Mouse (Mus musculus) brain, adult 2 months (tissue): ENCODE data around the gene Gng7.
"Not testable (repeated sequence)": the region's sequence is repeated elsewhere in the genome, so short reads cannot be mapped to it uniquely, and the experiment has no call there.

Experiments used
- DNase-seq: peaks from one replicate; pipeline ENCODE4 v3.0.0; 2011; ENCODE audit warnings: low read depth, low spot score

The Gng7 gene

GRCm38 (mm10) chr10:80995091-80995632 lies 19.6 kb downstream of the Gng7 start:
- peak; percentile 92 for DNase-seq

DNA sequence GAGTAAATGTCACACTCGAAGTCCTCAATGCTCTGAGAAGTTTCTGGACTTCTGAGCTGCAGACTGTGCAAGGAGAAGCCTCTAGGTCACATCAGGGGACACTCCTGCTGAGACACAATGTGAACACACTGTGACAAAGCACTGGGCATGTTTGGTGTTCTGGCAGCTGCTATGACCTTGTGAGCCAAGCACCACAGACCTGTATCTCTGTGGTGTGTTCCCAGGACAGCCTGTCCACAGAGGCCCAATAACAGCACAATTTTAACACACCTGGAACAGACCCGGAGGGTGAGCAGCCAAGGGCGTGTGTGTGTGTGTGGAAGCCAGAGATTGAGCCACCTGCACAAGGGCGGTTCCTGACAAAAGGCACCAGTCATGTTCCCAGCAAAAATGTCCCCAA lies 20.1 kb downstream of the Gng7 start:
- no peak for DNase-seq

DNA sequence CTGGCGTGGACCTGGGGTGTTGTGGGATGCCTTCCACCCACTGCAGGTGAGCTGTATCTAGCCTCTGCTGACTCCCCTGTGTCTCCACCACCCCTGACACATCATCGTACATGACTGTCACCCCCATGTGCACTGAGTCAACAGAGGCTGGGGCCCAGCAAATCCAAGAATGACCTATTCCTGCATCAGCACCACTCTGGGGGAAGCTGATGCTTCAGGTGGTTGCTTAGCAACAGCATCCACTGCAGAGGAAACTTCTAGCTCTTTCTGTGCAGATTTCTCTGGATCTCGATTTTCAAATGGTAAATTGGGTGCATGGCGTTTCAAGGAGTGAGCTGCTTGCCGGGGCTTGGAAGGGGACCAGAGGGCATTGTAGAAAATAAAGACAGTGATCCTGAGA lies 21.5 kb downstream of the Gng7 start:
- DNase-seq = peak; percentile 80

DNA sequence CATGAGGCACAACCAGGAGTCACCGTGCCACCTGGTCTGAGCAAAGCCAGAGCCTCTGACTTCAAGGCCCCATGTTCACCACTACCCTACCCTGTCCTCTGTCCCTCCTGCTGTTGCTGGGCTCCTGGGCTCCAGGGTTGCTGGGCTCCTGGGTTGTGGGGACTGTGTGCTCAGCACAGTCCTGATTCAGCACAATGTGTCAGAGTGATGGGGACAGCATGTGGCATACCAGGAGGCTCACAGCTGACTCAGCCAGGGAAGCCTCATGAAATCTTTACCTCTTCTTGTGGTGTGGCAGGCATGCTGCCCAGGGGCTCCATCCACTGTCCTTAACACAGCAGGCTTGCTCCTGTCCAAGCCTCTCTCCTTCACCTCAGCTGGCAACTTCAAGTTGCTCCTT lies 22.8 kb downstream of the Gng7 start:
- DNase-seq = no peak

GRCm38 (mm10) chr10:80991007-80991406 lies 23.7 kb downstream of the Gng7 start:
- no peak for DNase-seq

GRCm38 (mm10) chr10:80990406-80990805 lies 24.3 kb downstream of the Gng7 start:
- no peak for DNase-seq

DNA sequence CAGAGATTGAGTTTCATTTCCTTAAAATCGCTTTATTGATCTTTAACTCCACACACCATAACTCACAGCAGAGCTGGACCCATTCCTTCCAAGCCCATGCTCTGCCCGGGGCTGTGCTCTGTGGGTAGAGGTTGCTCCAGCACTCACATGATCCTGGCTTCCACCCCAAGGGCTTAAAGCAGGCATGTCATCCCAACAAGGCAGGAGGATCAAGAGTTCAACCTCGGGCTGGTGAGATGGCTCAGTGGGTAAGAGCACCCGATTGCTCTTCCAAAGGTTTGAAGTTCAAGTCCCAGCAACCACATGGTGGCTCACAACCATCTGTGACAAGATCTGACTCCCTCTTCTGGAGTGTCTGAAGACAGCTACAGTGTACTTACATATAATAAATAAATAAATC lies 24.9 kb downstream of the Gng7 start:
- not testable (repeated sequence) for DNase-seq

DNA sequence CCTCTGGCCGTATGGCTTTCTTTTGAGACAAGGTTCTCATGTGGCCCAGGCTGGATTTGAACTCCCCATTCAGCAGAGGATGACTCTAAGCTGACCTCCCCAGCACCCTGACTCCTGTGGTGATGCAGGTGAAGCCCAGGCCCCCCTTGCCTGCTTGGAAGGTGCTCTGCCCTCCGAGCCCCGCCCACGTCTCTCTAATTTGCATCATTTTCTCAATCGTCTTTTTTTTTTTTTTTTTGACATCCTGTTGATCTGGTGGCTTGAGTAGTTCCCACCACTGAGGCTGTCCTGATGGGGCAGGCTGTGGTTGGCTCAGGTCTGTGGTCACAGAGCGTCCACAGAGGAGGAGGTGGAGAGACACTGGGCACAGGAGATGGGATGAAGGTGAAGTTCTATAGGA lies 25.3 kb downstream of the Gng7 start:
- DNase-seq = no peak

DNA sequence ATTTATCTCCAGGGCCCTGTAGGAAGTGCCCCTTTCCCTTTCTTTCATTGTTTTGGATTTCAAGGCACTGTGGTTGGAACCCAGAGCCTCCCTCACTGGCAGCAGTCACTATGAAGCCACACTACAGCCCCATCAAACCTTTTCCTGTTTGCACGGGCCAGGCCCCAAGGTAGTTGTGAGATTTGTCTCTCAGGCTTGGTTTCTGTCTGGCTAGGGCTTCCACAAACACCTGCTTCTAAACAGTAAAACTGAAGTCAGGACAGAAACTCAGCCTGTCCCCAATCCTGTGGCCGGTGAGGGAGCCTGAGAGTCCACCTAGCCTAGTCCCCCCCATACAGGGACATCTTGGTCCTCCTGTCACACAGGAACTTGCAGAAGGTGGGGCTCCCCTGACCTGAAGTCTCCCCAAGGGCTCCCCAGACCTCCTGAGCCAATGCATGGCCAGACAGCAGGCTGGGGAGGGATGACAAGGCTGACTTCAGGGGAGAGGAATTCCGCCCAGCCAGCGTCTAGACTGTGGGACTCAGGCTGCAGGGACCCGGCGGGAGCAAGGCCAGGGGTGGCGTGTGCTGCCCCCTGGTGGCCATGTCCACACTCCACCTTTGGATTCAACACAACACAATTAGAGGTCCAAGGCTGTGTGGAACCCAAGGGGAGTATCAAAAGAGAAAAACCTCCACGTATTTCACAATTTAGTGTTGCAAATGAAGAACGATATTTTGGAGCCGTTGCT lies 26.9 kb downstream of the Gng7 start:
- DNase-seq = peak; percentile 90

- no peak for DNase-seq
Measured at GRCm38 (mm10) chr10:80986754-80987153, 28.0 kb downstream of the Gng7 start.

DNA sequence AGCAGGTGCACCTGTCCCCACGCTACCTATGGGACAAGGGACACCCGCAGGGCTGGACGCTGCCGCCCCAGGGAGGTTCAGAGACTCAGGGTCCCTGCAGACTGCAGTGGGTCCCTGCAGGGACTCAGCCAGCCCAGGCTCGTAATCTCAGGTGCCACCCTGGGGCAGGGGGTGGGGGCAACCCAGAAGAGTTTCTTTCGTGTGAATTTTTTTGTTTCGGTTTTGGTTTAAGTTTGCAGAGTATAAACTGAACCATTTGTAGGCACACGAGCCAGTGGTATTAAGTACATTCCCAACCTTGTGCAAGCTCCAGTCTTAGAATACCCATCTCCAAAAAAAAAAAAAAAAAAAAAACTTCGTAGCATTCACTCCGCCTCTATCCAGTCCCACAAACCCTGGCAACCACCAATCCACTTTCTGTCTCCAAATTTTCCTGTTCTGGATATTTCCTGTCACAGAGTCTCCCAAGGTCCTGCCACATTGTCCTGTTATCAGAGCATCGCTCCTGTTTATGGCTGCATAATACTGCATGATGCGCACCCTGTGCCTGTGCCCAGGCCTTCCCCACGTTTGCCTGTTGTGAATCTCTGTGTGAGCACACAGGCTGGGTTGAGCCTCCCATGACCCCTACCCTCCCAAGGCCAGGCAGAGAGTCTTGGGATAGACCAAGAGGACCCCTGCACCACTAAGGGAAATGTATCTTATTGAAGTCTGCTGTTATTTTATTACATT lies 28.6 kb downstream of the Gng7 start:
- DNase-seq = no peak

GRCm38 (mm10) chr10:80985241-80985969 lies 29.3 kb downstream of the Gng7 start:
- DNase-seq = peak; percentile 78

GRCm38 (mm10) chr10:80984223-80984622 lies 30.5 kb downstream of the Gng7 start:
- DNase-seq = no peak

DNA sequence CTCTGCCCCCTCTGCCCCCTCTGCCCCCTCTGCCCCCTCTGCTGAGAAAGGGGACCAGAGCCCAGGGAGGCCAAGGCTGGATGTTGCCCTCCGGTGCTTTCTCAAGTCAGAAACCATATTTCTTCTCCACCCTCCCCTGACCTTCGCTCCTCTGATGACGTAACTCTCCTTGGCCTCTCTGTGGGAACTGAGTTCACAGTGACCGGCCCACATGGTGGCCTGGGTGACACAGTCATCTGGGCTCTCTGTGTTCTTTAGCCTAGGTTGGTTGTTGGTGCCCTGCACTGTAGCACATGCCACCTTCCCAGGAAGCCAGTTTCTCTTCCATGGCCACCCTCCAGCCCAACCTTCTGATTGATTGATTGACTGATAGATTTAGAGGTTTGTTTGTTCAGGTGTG lies 32.4 kb downstream of the Gng7 start:
- DNase-seq = no peak

DNA sequence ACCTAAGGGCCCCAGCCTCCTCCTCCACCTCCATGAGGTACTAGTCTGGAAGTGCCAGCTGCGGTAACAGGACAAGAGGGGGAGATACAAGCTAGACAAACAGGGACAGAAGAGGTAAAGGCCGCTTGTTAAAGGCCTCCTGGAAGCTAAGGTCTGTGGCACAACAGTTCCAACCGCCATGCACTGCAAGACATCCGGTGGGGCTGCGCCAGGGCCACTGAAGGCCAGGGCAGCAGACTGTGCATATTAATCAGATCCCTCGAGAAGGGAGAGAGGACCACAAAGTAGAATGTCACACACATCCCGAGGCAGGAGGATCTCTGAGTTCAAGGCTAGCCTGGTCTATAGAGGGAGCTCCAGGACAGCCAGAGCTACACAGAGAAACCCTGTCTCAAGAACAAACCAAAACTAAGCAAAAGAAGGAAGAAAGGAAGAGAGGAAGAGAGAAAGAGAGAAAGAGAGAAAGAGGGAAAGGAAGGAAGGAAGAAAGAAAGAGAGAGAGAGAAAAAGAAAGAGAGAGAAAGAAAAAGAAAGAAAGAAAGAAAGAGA lies 33.1 kb downstream of the Gng7 start:
- DNase-seq = no peak

GRCm38 (mm10) chr10:80975478-80975877 lies 39.3 kb downstream of the Gng7 start:
- DNase-seq = no peak

DNA sequence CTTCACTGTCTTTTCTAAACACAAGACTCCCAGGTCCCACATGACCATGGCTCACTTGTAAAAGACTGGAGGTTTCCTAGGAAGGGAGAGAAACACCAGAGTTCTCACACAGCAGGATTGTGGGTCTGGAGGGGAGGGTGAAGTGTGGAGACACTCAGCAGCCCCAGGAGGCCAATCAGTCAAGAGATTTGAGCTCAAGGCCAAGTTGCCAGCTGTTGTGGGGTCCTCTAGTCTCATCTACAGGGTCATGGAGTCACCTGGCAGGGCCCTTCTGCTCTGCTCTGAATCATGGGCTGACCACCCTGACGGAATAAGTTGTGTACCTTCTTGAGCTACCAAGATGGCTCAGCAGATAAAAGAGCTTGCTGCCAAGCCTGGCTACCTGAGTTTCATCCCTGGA lies 41.0 kb downstream of the Gng7 start:
- no peak for DNase-seq

GRCm38 (mm10) chr10:80972071-80972987 lies 42.4 kb downstream of the Gng7 start:
- peak; percentile 80 for DNase-seq

DNA sequence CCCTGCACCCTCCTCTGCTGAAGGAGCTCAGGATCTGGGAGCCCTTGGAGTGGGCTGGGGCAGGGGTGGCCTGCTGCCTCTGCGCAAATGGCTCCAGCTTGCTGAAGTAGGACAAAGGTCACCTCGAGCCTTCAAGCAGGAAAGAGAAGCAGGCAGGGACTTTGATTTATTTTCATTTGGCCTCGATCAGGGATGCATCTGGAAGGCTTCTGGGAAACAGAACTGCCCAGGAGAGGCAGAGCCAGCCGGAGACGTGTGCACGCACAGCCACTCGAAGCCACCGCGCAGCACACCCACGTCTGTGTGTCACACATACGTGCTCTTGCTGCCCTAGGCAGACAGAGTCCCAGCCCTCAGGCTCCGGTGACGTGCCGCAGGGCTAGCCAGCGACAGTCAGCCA lies 43.2 kb downstream of the Gng7 start:
- no peak for DNase-seq

DNA sequence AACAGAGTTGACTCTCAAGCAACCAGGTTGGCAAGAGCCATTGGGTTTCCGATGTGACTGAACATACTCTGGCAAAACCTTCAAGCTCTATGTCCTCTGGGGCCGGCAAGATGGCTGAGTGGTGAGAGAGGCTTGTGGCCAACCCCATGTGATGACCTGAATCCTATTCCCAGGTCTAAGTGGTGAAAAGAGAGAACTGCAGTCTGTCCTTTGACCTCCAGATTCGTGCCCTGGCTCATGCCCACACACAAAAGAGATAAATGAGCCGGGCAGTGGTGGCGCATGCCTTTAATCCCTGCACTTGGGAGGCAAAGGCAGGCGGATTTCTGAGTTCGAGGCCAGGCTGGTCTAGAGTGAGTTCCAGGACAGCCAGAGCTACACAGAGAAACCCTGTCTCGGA lies 44.6 kb downstream of the Gng7 start:
- no peak for DNase-seq

DNA sequence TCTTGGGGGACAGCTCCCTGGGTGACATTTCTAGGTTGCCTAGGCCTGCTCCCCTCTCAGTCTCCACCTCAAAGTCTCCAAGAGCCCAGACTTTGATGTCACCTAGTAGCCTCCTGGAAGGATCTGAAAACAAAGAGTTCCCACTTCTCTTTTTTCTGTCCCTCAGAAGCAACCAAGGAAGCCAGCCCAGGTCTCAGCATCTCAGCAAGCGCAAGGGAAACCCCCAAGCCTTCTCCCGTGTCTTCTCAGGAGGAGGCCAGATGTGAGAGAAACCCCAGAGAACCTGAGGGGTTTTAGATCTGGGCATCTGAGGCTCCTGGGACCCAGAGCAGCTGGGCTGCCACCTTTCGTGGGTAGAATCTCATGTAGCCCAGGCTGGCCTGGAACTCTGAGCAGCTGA lies 45.4 kb downstream of the Gng7 start:
- DNase-seq = no peak
